Mouse (Mus musculus): ENCODE measurements at regions not wholly inside any gene's neighbourhood (a gene's known extent, or its start where the extent isn't known, plus 50 kb on each side); places are given as distances from the start of the nearest gene placed in this dataset.
"Not testable (repeated sequence)": the region's sequence is repeated elsewhere in the genome, so short reads cannot be mapped to it uniquely, and the experiment has no call there.

DNA sequence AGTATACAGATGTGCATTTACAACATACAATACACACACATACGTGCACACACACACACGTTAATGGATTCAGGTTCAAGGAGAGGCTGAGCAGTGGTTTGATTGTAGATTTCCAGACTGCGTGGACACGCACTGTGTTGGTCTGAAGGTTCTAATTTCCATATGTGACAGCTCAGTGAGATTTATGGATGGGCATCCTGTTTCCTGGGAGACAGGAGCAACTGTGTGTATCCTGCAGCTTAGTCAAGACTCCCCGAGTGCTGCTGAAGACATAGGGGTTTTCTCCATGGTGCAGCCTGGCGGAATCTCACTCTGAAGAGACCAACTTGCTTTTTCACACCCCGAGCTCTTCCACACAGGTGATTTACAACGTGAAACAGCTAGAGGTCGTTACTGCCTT, 119.3 kb upstream of the Foxk1 start:
- H3K27ac ChIP-seq = no peak overlapping the region
- ATAC-seq (ENCODE audit: insufficient read depth, low FRiP score, low read depth) = no peak
- no peak overlapping the region for H3K9ac ChIP-seq
- 64% methylated on average over 9 of the region's 9 CpGs for WGBS
- H3K9me3 ChIP-seq = no peaks in the 10 kb centered on the region
- no peak overlapping the region for H3K4me2 ChIP-seq
- H3K4me3 ChIP-seq (replicated peaks) = no peak overlapping the region
- H3K27me3 ChIP-seq (replicated peaks) = no peaks in the 10 kb centered on the region
- H3K36me3 ChIP-seq = no peaks in the 10 kb centered on the region
- no peaks in the 10 kb centered on the region for H3K4me1 ChIP-seq

DNA sequence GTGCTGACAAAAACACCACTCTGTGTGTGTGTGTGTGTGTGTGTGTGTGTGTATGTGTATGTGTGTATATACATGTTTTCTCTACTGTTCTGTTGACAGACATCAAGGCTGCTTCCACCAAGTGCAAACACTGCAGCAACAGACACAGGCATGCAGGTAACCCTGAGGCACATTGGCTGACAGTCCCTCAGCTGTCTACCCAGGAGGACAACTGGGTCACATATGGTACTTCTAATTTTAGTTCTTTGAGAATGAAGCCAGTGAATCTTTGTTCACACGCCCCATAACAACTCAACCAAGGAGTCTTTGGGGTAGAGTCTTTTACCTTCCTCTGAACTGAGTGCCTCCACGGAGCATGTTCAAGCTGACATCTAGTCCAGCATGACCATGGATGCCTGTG, 113.3 kb upstream of the Foxk1 start:
- Histone ChIP-seq H3K4me1 (no peaks in the 10 kb centered on the region), H3K36me3 (no peaks in the 10 kb centered on the region), H3K4me3 (replicated peaks) (no peak overlapping the region), H3K9ac (no peak overlapping the region), H3K4me2 (no peak overlapping the region), H3K9me3 (no peaks in the 10 kb centered on the region), H3K27ac (no peak overlapping the region), H3K27me3 (replicated peaks) (no peaks in the 10 kb centered on the region)
- 80% methylated on average over 2 of the region's 2 CpGs for WGBS
- ATAC-seq (ENCODE audit: insufficient read depth, low FRiP score, low read depth) = no peak

DNA sequence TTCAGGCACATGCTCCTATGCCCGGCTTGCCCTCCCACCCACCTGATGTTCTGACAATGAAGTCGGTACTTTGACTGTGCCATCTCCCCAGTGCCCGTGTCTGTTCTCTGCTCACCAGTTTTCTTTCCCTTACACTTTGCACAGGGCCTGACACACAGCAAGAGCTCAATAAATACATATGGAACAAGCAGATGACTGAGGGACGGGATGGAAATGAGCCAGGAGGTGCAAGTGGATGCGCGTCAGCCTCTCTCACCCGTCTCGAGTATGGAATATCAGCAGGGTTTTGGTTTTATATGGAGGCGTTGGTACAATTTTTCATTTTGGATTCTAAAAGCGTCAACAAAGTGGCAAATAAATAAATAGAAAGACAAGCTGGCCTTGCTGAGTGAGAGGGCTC, 109.8 kb upstream of the Foxk1 start:
- no peak overlapping the region for H3K27ac ChIP-seq
- H3K9ac ChIP-seq = no peak overlapping the region
- no peak for ATAC-seq (ENCODE audit: insufficient read depth, low FRiP score, low read depth)
- H3K4me3 ChIP-seq (replicated peaks) = no peak overlapping the region
- no peak overlapping the region for H3K4me2 ChIP-seq
- H3K9me3 ChIP-seq = no peaks in the 10 kb centered on the region
- H3K4me1 ChIP-seq = no peaks in the 10 kb centered on the region
- H3K36me3 ChIP-seq = no peaks in the 10 kb centered on the region
- WGBS = 87% methylated on average over 10 of the region's 10 CpGs
- no peaks in the 10 kb centered on the region for H3K27me3 ChIP-seq (replicated peaks)

DNA sequence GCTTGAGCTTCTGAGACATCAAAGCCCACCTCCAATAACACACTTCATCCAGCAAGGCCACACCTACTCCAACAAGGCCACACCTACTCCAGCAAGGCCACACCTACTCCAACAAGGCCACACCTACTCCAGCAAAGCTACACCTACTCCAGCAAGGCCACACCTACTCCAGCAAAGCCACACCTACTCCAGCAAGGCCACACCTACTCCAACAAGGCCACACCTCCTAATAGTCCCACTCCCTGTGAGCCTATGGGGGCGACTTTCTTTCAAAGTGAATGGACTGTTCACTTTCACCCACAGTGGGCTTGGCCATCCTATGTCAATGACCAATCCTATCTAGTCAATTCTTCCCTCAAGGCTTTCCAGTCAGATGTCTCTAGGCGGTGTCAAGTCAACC, 104.9 kb upstream of the Foxk1 start:
- H3K27me3 ChIP-seq (replicated peaks); H3K4me2 ChIP-seq; ATAC-seq (ENCODE audit: insufficient read depth, low FRiP score, low read depth); H3K9me3 ChIP-seq; H3K36me3 ChIP-seq; H3K4me1 ChIP-seq; H3K4me3 ChIP-seq (replicated peaks); H3K27ac ChIP-seq; H3K9ac ChIP-seq: not testable (repeated sequence)
- 83% methylated on average over 2 of the region's 2 CpGs for WGBS

DNA sequence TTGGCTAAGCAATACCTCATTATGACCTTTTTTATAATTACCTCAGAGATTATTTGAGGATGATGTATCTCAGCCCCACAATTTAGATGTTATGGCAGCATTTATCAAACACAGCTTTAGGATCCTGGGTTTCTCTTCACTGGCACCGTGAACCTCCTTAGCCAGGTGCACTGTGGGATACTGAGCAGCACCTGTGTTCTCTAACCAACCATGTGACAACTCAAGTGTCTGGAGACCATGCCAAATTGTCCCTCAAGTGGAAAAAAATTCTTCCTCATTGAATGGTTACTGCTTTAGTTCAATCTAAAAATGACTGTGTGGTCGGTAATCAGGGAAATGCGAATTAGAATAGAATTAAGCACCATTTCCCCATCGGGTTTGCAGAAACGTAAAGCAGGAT, 101.7 kb upstream of the Foxk1 start:
- Histone ChIP-seq H3K4me3 (replicated peaks) (no peak overlapping the region), H3K9me3 (no peaks in the 10 kb centered on the region), H3K4me1 (no peaks in the 10 kb centered on the region), H3K4me2 (no peak overlapping the region), H3K36me3 (no peaks in the 10 kb centered on the region), H3K27me3 (replicated peaks) (no peaks in the 10 kb centered on the region), H3K27ac (no peak overlapping the region), H3K9ac (no peak overlapping the region)
- 90% methylated on average over 5 of the region's 5 CpGs for WGBS
- no peak for ATAC-seq (ENCODE audit: insufficient read depth, low FRiP score, low read depth)

DNA sequence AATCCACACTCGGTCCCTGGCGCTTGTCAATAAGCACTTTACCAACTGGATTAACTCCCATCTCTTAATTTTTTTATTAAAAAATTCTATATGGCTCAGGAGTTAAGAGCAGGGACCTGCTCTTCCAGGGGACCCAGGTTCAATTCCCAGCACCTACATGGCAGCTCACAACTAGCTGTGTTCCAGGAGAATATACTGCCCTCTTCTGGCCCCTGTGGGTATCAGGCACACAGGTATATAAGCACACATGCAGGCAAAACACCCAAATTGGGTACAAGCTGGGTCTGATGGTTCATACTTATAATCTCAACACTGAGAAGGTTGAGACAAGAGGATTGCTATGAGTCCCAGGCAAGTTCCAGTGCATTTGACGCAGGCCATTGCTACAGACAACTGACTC, 92.8 kb upstream of the Foxk1 start:
- H3K9me3 ChIP-seq = no peaks in the 10 kb centered on the region
- H3K36me3 ChIP-seq = no peaks in the 10 kb centered on the region
- WGBS = 94% methylated on average over 3 of the region's 3 CpGs
- no peak overlapping the region for H3K4me2 ChIP-seq
- H3K9ac ChIP-seq = no peak overlapping the region
- H3K27ac ChIP-seq = no peak overlapping the region
- no peak for ATAC-seq (ENCODE audit: insufficient read depth, low FRiP score, low read depth)
- no peaks in the 10 kb centered on the region for H3K27me3 ChIP-seq (replicated peaks)
- H3K4me1 ChIP-seq = no peaks in the 10 kb centered on the region
- no peak overlapping the region for H3K4me3 ChIP-seq (replicated peaks)

DNA sequence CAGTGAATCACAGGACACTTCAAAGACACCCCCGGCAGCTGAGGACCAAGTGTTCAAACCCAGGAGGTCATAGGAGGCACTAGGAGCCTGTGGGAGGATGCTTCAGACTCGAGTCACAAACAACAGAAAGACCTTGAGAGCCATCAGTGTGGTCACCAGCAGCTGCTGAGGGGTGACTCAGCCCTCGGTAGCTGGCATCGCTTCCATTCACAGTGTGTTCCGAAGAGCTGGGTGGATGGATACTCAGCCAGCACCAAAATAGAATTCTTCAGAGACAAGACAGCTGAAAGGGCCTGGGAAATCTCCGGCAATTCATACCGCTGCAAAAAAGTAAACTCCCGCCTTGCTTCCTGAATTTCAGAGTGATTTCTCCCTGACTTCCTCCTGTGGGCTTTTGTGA, 87.4 kb upstream of the Foxk1 start:
- no peak overlapping the region for H3K9ac ChIP-seq
- 38% methylated on average over 8 of the region's 8 CpGs for WGBS
- H3K4me2 ChIP-seq = no peak overlapping the region
- H3K9me3 ChIP-seq = no peaks in the 10 kb centered on the region
- no peak overlapping the region for H3K4me3 ChIP-seq (replicated peaks)
- H3K4me1 ChIP-seq = no peaks in the 10 kb centered on the region
- H3K27ac ChIP-seq = no peak overlapping the region
- no peaks in the 10 kb centered on the region for H3K36me3 ChIP-seq
- ATAC-seq (ENCODE audit: insufficient read depth, low FRiP score, low read depth) = no peak
- H3K27me3 ChIP-seq (replicated peaks) = no peaks in the 10 kb centered on the region

DNA sequence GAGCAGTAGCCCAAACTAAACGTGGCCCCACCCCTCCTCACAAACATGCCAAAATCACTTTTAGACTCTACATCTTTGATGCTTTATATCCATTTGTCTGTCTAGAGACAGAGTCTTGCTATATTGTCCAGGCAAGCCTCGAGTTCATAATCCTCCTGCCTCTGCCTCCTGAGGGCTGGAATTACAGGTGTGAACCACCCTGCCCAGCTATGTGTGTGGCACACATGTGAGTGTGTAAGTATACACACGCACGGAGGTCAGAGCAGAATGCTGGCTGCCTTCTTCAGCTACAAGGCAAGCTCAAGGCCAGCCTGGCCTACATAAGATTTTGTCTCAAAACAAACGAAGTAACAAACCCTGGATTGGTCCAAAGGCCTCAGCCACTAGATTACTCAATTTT, 86.8 kb upstream of the Foxk1 start:
- Histone ChIP-seq H3K9me3 (no peaks in the 10 kb centered on the region), H3K4me2 (no peak overlapping the region), H3K4me1 (no peaks in the 10 kb centered on the region), H3K27me3 (replicated peaks) (no peaks in the 10 kb centered on the region), H3K4me3 (replicated peaks) (no peak overlapping the region), H3K27ac (no peak overlapping the region), H3K36me3 (no peaks in the 10 kb centered on the region), H3K9ac (no peak overlapping the region)
- no peak for ATAC-seq (ENCODE audit: insufficient read depth, low FRiP score, low read depth)
- WGBS = 65% methylated on average over 5 of the region's 5 CpGs

DNA sequence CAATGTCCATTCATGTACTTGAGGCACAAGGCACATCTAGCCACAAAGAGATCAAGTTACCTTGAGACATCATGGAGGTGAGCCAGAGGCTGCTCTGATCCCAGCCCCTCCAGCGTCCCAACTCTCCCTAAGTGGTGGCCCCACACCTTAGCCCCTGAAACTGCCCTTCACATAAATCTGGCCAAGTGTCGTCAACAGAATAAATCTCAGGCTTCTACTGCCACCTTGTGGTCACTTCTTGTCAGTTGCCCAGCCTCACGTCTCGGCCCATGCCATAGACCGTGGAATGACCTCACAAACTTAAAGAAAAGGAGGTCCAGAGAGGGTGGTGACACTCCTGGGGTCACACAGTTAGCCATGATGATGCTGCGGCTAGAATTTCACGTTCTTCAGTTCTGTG, 82.0 kb upstream of the Foxk1 start:
- 6% methylated on average over 7 of the region's 7 CpGs for WGBS
- H3K4me2 ChIP-seq = no peak overlapping the region
- H3K9ac ChIP-seq = no peak overlapping the region
- no peak overlapping the region for H3K27ac ChIP-seq
- ATAC-seq (ENCODE audit: insufficient read depth, low FRiP score, low read depth) = peak; percentile 53
- H3K27me3 ChIP-seq (replicated peaks) = no peaks in the 10 kb centered on the region
- no peaks in the 10 kb centered on the region for H3K4me1 ChIP-seq
- H3K4me3 ChIP-seq (replicated peaks) = no peak overlapping the region
- no peaks in the 10 kb centered on the region for H3K36me3 ChIP-seq
- H3K9me3 ChIP-seq = no peaks in the 10 kb centered on the region

DNA sequence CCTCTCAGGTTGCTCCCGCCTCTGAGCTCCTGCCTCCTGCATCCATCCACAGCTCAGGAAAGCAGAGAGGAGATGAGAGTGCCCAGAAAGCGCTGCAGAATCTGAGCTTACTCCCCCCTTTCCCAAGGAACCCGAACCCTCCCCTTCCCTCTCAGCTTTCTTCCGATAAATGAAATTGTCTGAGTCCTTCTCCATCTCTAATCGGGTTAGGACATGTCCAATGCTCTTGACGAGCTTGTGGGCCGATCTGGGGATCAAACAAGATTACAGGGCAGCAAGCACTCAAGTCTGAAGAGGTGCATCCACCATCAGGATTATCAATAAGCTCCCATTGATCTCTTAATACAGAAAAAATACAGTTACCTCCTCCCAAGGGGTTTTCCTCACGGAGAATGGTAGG, 80.0 kb upstream of the Foxk1 start:
- H3K9ac ChIP-seq = no peak overlapping the region
- no peak overlapping the region for H3K4me3 ChIP-seq (replicated peaks)
- H3K4me1 ChIP-seq = no peaks in the 10 kb centered on the region
- 74% methylated on average over 8 of the region's 8 CpGs for WGBS
- no peaks in the 10 kb centered on the region for H3K27me3 ChIP-seq (replicated peaks)
- no peak for ATAC-seq (ENCODE audit: insufficient read depth, low FRiP score, low read depth)
- H3K9me3 ChIP-seq = no peaks in the 10 kb centered on the region
- no peaks in the 10 kb centered on the region for H3K36me3 ChIP-seq
- no peak overlapping the region for H3K27ac ChIP-seq
- H3K4me2 ChIP-seq = no peak overlapping the region

DNA sequence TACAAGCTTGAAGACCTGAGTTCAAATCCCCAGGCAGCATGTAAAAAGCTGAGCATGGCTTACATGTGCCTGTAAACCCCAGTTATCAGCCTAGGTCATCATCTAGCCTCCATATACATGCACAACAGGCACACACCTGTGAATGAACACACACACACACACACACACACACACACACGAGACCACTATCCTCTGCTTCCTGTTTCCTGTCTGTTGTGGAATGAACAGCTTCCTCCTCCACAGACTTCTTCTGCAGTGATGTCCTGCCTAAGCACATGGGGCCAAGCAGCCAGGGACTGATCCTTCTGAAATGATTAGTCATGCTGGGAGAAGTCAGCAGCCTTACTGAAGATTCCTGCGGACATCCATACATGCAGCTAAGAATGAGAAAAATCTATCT, 76.4 kb upstream of the Foxk1 start:
- no peak overlapping the region for H3K4me2 ChIP-seq
- no peak for ATAC-seq (ENCODE audit: insufficient read depth, low FRiP score, low read depth)
- H3K27ac ChIP-seq = no peak overlapping the region
- H3K27me3 ChIP-seq (replicated peaks) = no peaks in the 10 kb centered on the region
- H3K9me3 ChIP-seq = no peaks in the 10 kb centered on the region
- no peaks in the 10 kb centered on the region for H3K36me3 ChIP-seq
- no peaks in the 10 kb centered on the region for H3K4me1 ChIP-seq
- no peak overlapping the region for H3K4me3 ChIP-seq (replicated peaks)
- H3K9ac ChIP-seq = no peak overlapping the region
- 70% methylated on average over 2 of the region's 2 CpGs for WGBS

DNA sequence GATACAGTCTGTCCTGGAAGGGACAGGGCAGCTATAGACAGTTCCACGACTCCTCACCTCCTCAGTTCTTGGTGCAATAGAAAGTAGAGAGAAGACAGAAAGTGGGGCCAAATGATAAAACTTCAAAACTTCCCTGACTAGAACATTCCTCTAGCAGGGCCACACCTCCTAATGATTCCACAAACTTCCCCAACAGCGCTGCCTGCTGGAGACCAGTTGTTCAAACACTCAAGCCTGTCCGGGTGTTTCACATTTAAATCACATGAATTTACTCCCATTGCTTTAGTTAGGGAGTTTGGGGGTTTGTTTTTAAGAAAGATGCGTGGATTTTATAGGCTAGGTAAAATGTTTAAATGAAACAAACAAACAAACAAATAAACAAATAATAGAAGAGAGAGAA, 75.7 kb upstream of the Foxk1 start:
- H3K36me3 ChIP-seq = no peaks in the 10 kb centered on the region
- no peaks in the 10 kb centered on the region for H3K9me3 ChIP-seq
- ATAC-seq (ENCODE audit: insufficient read depth, low FRiP score, low read depth) = no peak
- no peak overlapping the region for H3K4me2 ChIP-seq
- no peak overlapping the region for H3K9ac ChIP-seq
- no peaks in the 10 kb centered on the region for H3K27me3 ChIP-seq (replicated peaks)
- H3K27ac ChIP-seq = no peak overlapping the region
- no peak overlapping the region for H3K4me3 ChIP-seq (replicated peaks)
- no peaks in the 10 kb centered on the region for H3K4me1 ChIP-seq
- WGBS = 71% methylated on average over 4 of the region's 4 CpGs

DNA sequence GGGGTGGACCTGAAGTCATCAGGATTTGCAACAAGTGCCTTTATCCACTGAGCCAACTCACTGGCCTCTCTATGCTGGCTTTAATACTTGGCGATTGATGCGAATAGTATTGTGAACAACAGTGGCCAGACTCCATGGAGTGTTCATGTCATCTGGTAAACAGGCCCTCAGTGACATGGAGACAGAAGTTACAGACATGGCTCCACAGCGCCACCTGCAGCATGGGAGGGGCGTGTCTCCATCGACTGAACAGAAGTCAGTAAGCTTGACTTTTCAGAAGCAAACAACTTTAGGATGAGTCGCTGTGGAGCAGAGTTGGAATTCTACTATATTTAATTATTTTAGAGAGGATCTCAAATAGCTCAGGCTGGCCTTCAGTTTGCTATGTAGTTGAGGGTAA, 74.0 kb upstream of the Foxk1 start:
- Histone ChIP-seq H3K4me3 (replicated peaks) (no peak overlapping the region), H3K36me3 (no peaks in the 10 kb centered on the region), H3K27ac (no peak overlapping the region), H3K27me3 (replicated peaks) (no peaks in the 10 kb centered on the region), H3K9me3 (no peaks in the 10 kb centered on the region), H3K4me2 (no peak overlapping the region), H3K4me1 (no peaks in the 10 kb centered on the region), H3K9ac (no peak overlapping the region)
- ATAC-seq (ENCODE audit: insufficient read depth, low FRiP score, low read depth) = no peak
- WGBS = 62% methylated on average over 6 of the region's 6 CpGs
